Mouse (Mus musculus) CH12.LX (cell line): ENCODE results near the gene Thoc6. TPM values are rescaled to one million over a fixed set of nuclear protein-coding genes. Genes with fewer than 3 reads are reported as not detected.

Experiments used
- DNase-seq: peaks from one replicate; pipeline ENCODE4 v3.0.0-alpha.2; 2013; ENCODE audit errors: extremely low read depth
- H3K27ac ChIP-seq: 2 replicates; pipeline ENCODE4 v1.5.1; 2012; ENCODE audit warnings: low read depth, mild to moderate bottlenecking, control low read depth, moderate library complexity; ENCODE audit not compliant: insufficient read depth
- H3K27me3 ChIP-seq: replicated peaks from 2 replicates; pipeline ENCODE3; 2012; ENCODE audit warnings: inconsistent platforms
- H3K36me3 ChIP-seq, 2 experiments: replicated peaks in 1 of 2; 2 replicates each; pipeline versions ENCODE3 to v1.6.1; 2012; ENCODE audit warnings: inconsistent platforms in 1 of 2, low read length in 1 of 2, mild to moderate bottlenecking in 1 of 2, mixed read lengths in 1 of 2, moderate library complexity in 1 of 2; ENCODE audit not compliant: control insufficient read depth in 1 of 2, insufficient read depth in 1 of 2
- H3K4me1 ChIP-seq, 2 experiments: 2 replicates each; pipeline ENCODE4 v1.6.1; 2012; ENCODE audit warnings: inconsistent platforms in 1 of 2, moderate library complexity in 1 of 2; ENCODE audit not compliant: insufficient read depth in 2 of 2, control insufficient read depth in 1 of 2
- H3K4me2 ChIP-seq: 2 replicates; pipeline ENCODE4 v1.6.1; 2012; ENCODE audit warnings: low read depth, mild to moderate bottlenecking, control low read depth; ENCODE audit not compliant: poor library complexity, insufficient read depth, severe bottlenecking
- H3K4me3 ChIP-seq, 3 experiments: fragments of 150-350 bp in 1 of 3; sonication (generic) in 1 of 3; replicated peaks in 1 of 3; 2 replicates each; pipeline versions ENCODE3 to v1.5.1; 2011 to 2012; ENCODE audit warnings: low read depth in 2 of 3, low read length in 2 of 3, mild to moderate bottlenecking in 2 of 3, moderate library complexity in 2 of 3, control low read depth in 1 of 3, improper control_type of control experiment in 1 of 3, inconsistent platforms in 1 of 3, mixed read lengths in 1 of 3; ENCODE audit not compliant: poor library complexity in 1 of 3
- H3K79me2 ChIP-seq: replicated peaks from 2 replicates; pipeline ENCODE4 v1.6.1; 2012; ENCODE audit warnings: mild to moderate bottlenecking, moderate library complexity; ENCODE audit not compliant: control insufficient read depth, poor library complexity, insufficient read depth, severe bottlenecking; ENCODE audit errors: extremely low read depth
- H3K9ac ChIP-seq: 2 replicates; pipeline ENCODE4 v1.6.1; 2012; ENCODE audit warnings: low read depth, mild to moderate bottlenecking, control low read depth, moderate library complexity; ENCODE audit not compliant: insufficient read depth
- H3K9me3 ChIP-seq: replicated peaks from 2 replicates; pipeline ENCODE3; 2012; ENCODE audit warnings: low read length, inconsistent platforms, mixed read lengths
- BHLHE40 ChIP-seq: IDR thresholded peaks from 2 replicates; pipeline ENCODE4 v1.6.1; 2011; ENCODE audit warnings: mild to moderate bottlenecking, low read depth, low read length, improper control_type of control experiment
- CHD2 ChIP-seq: IDR thresholded peaks from 2 replicates; pipeline ENCODE4 v1.6.1; 2011; ENCODE audit warnings: low read length, improper control_type of control experiment
- CTCF ChIP-seq, 2 experiments: IDR thresholded peaks in 1 of 2; conservative IDR thresholded peaks in 1 of 2; 2 replicates each; pipeline ENCODE4 v1.5.1; 2011 to 2012; ENCODE audit warnings: low read depth in 2 of 2, low read length in 2 of 2, improper control_type of control experiment in 1 of 2, inconsistent platforms in 1 of 2, mild to moderate bottlenecking in 1 of 2, moderate library complexity in 1 of 2
- E2F4 ChIP-seq: IDR thresholded peaks from 2 replicates; pipeline ENCODE4 v1.6.1; 2011; ENCODE audit warnings: low read depth, low read length, improper control_type of control experiment; ENCODE audit not compliant: insufficient replicate concordance
- GABPA ChIP-seq: IDR thresholded peaks from 2 replicates; pipeline ENCODE4 v1.6.1; 2012; ENCODE audit warnings: low read depth, low read length, improper control_type of control experiment, inconsistent platforms; ENCODE audit not compliant: insufficient replicate concordance
- JUND ChIP-seq: conservative IDR thresholded peaks from 2 replicates; pipeline ENCODE4 v1.6.1; 2011; ENCODE audit warnings: low read depth, low read length, improper control_type of control experiment
- MAFK ChIP-seq: IDR thresholded peaks from 2 replicates; pipeline ENCODE4 v1.6.1; 2011; ENCODE audit warnings: low read length, improper control_type of control experiment; ENCODE audit not compliant: insufficient replicate concordance
- NRF1 ChIP-seq: IDR thresholded peaks from 2 replicates; pipeline ENCODE4 v1.6.1; 2014; ENCODE audit warnings: low read depth, mild to moderate bottlenecking, inconsistent platforms, low read length, improper control_type of control experiment, moderate library complexity
- RAD21 ChIP-seq: IDR thresholded peaks from 2 replicates; pipeline ENCODE4 v1.6.1; 2011; ENCODE audit warnings: low read depth, mild to moderate bottlenecking, low read length, improper control_type of control experiment, moderate library complexity
- RCOR1 ChIP-seq: conservative IDR thresholded peaks from 2 replicates; pipeline ENCODE4 v1.6.1; 2012; ENCODE audit warnings: low read depth, mild to moderate bottlenecking, inconsistent platforms, low read length, improper control_type of control experiment
- SIN3A ChIP-seq: IDR thresholded peaks from 2 replicates; pipeline ENCODE4 v1.6.1; 2012; ENCODE audit warnings: low read length, improper control_type of control experiment, inconsistent platforms
- SMC3 ChIP-seq: IDR thresholded peaks from 2 replicates; pipeline ENCODE4 v1.6.1; 2011; ENCODE audit warnings: low read depth, low read length, improper control_type of control experiment
- TBP ChIP-seq: conservative IDR thresholded peaks from 2 replicates; pipeline ENCODE4 v1.6.1; 2011; ENCODE audit warnings: low read depth, low read length, improper control_type of control experiment
- UBTF ChIP-seq: IDR thresholded peaks from 2 replicates; pipeline ENCODE4 v1.6.1; 2012; ENCODE audit warnings: low read depth, mild to moderate bottlenecking, inconsistent platforms, low read length, improper control_type of control experiment, moderate library complexity
- USF1 ChIP-seq: IDR thresholded peaks from 2 replicates; pipeline ENCODE4 v1.6.1; 2014; ENCODE audit warnings: low read depth, mild to moderate bottlenecking, inconsistent platforms, low read length, improper control_type of control experiment
- ZNF384 ChIP-seq: IDR thresholded peaks from 2 replicates; pipeline ENCODE4 v1.6.1; 2012; ENCODE audit warnings: low read depth, low read length, improper control_type of control experiment, inconsistent platforms
- dilution Hi-C: fragments of 300-500 bp; cut with MboI; formaldehyde crosslinking; loops from 2 replicates; pipeline ENCODE4 v1.14.3; 2020; ENCODE audit warnings: low sequenced_read_pairs; ENCODE audit not compliant: extremely low pct_unique_long_range_greater_than_20kb, extremely low pct_ligation_motif_present
- in situ Hi-C: fragments of 300-500 bp; cut with MboI; formaldehyde crosslinking; loops from 3 replicates; pipeline ENCODE4 v1.14.3; 2019; ENCODE audit warnings: low sequenced_read_pairs, low pct_ligation_motif_present, low pct_unique_long_range_greater_than_20kb, mixed read lengths
- polyA plus RNA-seq: library from polyadenylated mRNA; unstranded; fragments of >175 nt; gene quantifications from 2 replicates; pipeline ENCODE4 v1.2.1, GENCODE M21; 2012; ENCODE audit warnings: low read depth; ENCODE audit not compliant: insufficient read length
- total RNA-seq, 2 experiments: library from RNA; depleted of rRNA; stranded (reverse); fragments of 300-350 nt in 1 of 2; fragments of >200 nt in 1 of 2; gene quantifications; 2 replicates each; pipeline ENCODE4 v1.2.3; 2012 to 2014

Thoc6 gene
- total and polyA plus RNA-seq, 3 experiments = 37.4 to 41.4 (median 37.9) TPM

DNA sequence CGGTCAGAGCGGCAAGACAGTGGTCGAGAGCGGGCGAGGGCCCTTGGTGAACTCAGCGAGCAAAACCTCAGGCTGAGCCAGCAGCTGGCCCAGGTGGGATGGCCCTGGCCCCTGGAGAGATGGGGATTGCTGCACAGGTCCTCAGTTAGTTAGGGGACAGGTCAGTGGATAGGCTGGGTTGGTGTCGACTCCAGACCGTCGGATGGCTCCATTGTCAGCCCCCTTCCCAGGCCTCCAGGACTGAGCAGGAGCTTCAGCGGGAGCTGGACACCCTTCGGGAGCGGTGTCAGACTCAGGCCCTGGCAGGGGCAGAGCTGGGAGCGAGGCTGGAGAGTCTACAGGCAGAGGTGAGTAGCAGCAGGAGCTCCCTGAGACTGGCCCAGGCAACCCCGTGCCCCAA lies 8.2 kb downstream of the Thoc6 start:
- no peak overlapping the region for H3K4me2 ChIP-seq
- no peak overlapping the region for H3K4me3 ChIP-seq
- no peak overlapping the region for H3K27ac ChIP-seq
- dilution Hi-C loops = no loop called here
- H3K36me3 ChIP-seq = peaks cover 18 to 53% of the 10 kb centered on the region in 2 experiments
- peaks cover 6 to 12% of the 10 kb centered on the region in 2 experiments; a peak in 3 of 4 replicates for H3K4me1 ChIP-seq
- H3K27me3 ChIP-seq = peaks cover 31% of the 10 kb centered on the region
- no peaks in the 10 kb centered on the region for H3K79me2 ChIP-seq
- no peak for TF ChIP-seq RCOR1
- no peak for TF ChIP-seq CHD2
- no peak for TF ChIP-seq MAFK
- no peak for TF ChIP-seq NRF1
- TF ChIP-seq GABPA = no peak
- no peak for TF ChIP-seq USF1
- TF ChIP-seq UBTF = no peak
- no peak for TF ChIP-seq TBP
- TF ChIP-seq ZNF384 = no peak
- no peak for TF ChIP-seq E2F4
- TF ChIP-seq JUND = no peak
- TF ChIP-seq SIN3A = no peak
- in situ Hi-C loops = loop anchor here (10.0 kb wide), 1 partner anchor 299 kb away; no protein-coding TSS in a partner anchor
- no peak for DNase-seq
- H3K9me3 ChIP-seq = no peaks in the 10 kb centered on the region
- no peak overlapping the region for H3K9ac ChIP-seq

DNA sequence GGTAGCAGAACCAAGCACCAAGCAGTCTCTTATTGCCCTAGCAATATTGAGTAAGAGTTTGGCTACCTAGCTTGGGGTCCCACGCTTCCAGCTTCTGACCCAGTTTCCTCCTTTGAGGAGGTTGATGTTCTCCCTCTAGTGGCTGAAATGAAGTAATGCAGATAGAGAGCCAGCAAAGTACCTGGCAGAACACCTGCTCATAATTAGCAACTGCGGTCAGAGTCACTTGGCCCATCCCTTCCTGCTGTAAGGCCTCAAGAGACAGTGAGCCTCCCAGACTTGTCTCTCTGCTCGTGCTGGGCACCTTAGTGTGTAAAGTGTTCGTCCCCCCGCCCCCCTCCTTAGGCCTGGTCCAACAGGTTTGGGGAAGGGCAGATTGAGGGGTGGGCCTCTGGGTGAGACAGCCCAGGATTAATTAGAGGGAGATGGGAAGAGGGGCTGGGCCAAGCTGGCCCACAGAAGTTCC lies 9.1 kb downstream of the Thoc6 start:
- no peak overlapping the region for H3K4me3 ChIP-seq
- dilution Hi-C loops = no loop called here
- H3K36me3 ChIP-seq = peaks cover 9 to 44% of the 10 kb centered on the region in 2 experiments
- no peak for DNase-seq
- H3K27me3 ChIP-seq = peaks cover 40% of the 10 kb centered on the region
- TF ChIP-seq BHLHE40 (no peak; the same call in 1 of the 2 replicates), RAD21 (peak; percentile 36), UBTF (no peak), CTCF (conservative IDR thresholded peaks at IDR 0.05 in 1 of 2, IDR thresholded peaks at IDR 0.05 in 1 of 2; ENCODE audit: low read depth in 2 of 2, low read length in 2 of 2) (peak; percentile 76 to 93), SMC3 (peak; percentile 51)
- H3K9ac ChIP-seq = no peak overlapping the region
- no peak overlapping the region for H3K27ac ChIP-seq
- H3K4me1 ChIP-seq = peaks cover 7 to 12% of the 10 kb centered on the region in 2 experiments; a peak in 3 of 4 replicates
- in situ Hi-C loops = loop anchor here (5.0 to 10.0 kb wide), 2 partner anchors 38 to 300 kb away; no protein-coding TSS in a partner anchor
- no peaks in the 10 kb centered on the region for H3K79me2 ChIP-seq
- no peaks in the 10 kb centered on the region for H3K9me3 ChIP-seq
- no peak overlapping the region for H3K4me2 ChIP-seq
